Mouse (Mus musculus) layer of hippocampus, postnatal 10 days (tissue): ENCODE measurements at regions not wholly inside any gene's neighbourhood (a gene's known extent, or its start where the extent isn't known, plus 50 kb on each side); places are given as distances from the start of the nearest gene placed in this dataset.

Experiments
- DNase-seq, 2 experiments: peaks; one replicate each; pipeline ENCODE4 v3.0.0; 2021; ENCODE audit warnings: low spot score in 2 of 2

DNA sequence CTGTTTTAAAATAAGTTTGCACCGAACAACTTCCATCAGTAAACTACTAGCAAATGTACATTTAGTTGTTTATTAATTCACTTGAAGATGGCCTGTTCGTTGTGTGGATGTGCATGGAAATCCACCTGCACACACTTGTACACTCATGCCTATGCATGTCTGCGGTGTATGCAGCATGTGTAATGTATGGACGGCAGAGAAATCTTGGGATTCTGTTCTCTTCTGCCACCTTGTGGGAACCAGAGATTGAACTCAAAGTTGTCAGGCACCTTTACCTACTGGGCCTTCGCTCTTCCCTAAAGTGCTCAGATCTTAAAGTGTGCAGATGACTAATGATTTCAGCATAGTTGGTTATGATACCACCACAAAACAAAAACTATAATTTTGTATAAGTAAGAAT, 137.4 kb downstream of the Kitl start:
- DNase-seq = peak in 1 of 2 experiments; percentile 13

DNA sequence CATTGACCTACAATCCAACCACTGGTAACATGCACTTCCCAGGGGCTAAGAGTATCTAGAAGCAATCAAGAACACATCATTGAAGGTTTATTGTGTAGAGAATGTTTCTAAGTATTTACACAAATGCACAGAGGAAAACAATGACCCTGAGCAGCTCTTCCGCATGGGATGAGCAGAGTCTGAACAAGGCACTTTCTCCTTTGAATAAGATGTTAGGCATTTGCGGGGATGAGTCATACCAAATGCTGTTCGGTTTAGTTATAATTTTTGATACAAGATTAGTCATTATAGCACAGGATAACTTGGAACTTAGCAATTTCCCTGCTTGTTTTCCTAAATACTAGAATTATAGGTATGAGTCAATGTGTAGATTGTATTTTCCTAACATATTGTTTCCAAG, 137.9 kb downstream of the Kitl start:
- DNase-seq = no peak

DNA sequence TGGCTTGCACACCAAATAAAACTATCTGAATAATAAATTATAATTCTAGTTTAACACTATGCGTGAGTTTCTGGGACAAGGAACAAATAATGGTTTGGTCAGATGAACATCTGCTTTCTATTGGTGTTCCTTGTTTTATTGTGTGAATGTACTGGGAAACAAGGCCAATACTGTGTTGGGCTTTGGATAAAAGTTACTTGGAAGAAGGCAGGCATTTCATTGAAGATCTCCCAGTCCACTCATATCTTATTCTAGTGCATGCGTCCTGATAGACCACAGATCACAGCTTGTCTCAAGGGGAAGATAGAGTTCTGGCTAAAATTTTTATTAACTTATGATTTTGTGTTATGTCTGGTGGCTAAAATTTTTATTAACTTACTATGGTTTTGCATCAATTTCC, 140.1 kb downstream of the Kitl start:
- DNase-seq = no peak

DNA sequence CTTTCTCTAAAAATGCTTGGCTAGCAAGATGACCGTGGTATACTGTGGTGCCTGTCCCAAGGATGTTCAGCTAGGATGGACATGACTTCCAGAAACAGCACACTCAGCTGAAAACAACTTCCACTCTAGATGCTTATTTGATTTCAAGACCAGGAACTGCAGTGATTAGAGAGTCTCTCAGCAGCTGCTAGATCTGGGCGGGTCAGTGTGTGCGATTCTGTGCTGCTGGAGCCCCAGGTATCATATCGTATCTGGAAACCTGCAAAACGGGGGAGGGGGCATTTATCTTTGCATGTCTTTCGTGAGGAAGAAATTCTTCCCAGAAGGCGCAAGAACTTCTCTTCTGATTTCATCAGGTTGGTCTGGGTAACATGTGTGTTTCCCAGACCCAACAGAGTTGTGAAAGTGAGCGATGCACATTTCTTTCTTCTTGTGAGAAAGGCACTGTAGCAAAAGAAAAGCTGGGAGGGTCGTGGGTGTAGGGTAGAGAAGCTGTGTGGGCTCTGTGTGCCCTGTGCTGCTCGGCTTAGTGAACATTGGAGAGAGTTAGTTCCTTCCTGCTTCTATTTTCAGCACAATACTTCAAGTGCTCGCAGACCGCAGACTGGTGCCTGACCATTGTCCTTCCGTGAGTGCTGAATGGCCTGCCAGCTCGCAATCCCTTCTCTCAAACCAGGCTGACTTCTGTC, 144.6 kb downstream of the Kitl start:
- no peak for DNase-seq

DNA sequence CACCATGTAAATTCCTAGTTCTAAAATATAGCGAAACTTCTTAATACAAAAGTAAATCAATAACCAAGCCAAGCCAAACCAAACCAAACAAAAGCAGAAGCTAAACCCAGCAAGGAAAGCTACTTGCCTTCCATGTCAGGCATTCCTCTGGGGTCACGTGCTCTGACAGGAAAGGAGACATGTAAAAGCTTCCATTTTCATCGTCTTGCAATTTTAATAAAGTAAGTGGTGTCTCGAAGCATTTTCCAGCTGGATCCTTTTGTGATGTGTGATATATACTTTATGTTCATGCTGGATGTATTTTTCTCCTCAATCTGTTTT, 145.1 kb downstream of the Kitl start:
- no peak for DNase-seq

DNA sequence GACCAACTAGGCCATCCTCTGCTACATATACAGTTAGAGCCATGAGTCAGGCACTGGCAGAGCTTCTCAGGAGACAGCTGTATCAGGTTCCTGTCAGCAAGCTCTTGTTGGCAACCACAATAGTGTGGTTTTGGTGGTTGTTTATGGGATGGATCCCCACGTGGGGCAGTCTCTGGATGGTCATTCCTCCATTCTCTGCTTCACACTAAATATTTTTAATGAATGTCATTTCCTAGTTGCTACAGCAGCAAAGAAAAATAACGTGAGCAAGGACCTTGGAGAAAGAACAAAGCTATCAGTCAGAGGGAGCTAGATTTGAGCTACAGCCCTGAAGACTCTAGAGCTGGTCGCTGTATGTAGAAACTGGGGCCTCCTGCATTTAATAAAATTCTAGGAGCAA, 145.7 kb downstream of the Kitl start:
- DNase-seq = no peak

DNA sequence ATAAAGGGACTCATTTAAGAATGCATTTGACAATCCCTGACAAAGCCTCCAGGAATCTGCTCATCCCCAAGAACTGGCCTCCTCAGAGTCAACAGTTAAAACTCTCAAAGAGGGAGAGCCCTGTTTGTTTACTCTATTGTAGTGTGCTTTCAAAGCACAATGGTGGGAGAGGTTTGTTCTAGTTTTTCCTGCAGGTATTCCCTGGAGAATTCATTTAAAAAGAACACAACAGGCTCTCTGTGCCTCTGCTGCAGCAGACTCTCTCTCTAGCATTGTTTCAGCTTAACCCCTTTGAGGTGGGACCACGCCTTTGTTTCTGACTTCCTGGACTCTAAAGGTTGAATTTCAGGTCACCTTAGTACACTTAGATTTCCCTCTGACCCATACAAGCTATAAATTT, 149.1 kb downstream of the Kitl start:
- no peak for DNase-seq

DNA sequence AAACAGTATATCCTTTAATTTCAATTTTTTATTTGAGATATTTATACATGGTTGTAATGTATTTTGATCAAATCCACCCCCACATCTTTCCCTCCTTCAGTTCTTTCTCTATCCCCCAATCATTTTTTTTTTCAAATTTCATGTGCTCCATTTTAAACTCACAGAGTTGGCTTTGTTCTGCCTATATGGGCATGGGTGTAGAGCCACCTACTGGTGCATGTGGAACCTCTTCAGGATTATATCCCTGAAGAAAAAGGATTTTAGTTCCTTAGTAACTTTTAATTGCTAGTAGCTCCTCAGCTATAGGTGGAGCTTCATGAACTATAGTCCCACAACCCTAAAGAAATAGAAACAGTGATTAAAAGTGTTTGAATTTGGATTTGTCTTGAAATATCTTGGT, 155.4 kb downstream of the Kitl start:
- no peak for DNase-seq

DNA sequence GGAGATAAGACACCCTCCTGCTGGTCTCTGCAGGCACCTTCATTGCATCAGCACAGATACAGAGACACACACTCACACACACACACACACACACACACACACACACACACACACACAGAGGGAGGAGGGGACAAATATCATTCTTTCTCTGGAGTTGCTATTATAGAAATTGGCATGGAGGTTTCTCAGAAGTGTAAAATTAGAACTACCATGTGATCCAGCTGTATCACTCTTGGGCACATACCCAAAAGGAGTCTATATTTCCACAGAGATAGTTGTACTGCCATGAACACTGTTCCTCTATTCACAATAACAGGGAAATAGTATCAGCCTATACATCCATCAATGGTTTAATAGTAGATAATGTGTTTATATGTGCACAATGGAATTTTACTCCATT, 137.8 kb upstream of the Gm4301 start:
- no peak for DNase-seq

DNA sequence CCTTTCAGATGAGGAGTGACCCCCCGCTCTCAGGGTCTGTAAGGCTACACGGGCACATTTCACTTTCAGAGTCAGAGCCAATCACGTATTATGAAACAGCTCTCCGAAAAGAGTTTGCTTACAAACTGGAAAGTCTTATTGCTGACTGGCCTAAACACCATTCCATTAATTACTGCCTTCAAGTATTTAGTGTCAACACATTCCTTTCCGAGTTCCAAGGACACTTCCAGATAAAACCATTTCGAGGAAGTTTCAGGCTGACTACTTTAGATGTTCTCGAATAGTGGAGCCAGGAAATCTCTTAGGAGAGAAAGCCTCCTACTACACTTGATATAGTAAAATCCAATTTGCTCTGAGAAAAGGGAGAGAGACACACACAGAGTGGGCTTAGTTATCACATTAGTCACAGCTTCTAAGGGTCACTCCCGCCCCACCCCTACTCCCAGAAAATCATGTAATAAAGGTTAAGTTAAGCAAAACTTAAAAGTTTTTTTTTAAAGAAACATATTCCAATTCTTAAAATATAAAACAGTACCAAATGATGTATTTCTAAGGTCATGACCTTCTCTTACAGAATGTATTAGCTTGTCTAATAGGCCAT, 136.3 kb upstream of the Gm4301 start:
- no peak for DNase-seq

DNA sequence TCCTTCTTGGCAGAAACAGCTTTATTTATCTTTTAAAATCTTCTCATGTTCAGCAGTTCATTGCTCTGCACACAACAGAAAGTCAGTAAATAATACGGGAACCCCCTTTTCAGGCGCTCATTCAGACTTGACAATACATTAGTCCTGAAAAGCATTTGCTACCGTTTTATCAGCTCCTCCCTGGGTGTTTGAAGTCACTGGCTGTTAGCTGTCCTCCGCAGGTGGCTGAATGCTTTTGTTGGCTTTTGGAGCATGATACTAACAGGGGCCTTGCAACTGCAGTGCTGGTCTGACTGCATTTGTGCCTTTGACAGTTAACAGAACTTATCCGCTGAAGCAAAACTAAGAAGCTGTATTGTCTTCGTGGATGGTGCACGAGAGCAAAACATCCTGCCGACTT, 135.0 kb upstream of the Gm4301 start:
- DNase-seq = no peak

DNA sequence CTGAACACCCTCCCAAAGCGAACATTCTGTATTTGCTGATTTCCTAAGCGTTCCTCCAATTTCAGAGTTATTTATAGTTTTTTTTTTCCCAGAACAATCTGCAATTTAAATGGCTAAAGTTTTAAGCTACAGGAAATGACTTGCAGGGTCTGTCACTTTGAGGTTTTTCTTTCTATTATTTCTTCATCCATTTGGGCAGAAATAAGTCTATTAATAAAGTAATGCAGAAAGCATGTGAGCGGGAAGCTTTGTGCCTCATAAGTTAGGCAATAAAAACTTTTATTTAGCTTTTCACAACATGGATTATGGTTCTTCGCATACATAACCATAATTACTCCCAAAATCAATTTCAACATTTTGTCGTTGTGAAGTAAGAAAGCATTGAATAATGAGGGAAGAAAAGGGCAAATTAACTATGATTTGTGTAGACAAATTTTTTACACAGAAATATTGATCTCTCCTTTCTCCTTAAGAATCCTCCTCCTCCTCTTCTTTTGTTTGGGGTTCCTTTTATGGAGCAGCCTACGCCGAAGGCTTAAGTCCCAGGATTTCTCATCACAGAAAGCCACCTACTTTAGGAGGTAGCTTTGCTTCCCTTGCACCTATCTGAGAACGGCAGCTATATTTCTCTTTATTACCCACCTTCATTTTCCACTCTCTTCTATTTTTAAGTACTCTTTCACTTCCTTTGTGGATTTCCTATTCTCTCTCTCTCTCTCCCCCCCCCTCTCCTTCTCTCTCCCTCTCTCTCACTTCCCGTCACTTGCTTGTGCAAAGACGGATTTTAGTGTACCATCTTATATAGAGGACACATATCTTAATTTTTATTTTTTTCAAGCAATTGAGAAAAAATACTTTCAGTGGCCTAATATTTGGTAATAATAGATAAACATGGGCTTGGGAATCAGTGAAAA, 128.6 kb upstream of the Gm4301 start:
- DNase-seq = no peak

DNA sequence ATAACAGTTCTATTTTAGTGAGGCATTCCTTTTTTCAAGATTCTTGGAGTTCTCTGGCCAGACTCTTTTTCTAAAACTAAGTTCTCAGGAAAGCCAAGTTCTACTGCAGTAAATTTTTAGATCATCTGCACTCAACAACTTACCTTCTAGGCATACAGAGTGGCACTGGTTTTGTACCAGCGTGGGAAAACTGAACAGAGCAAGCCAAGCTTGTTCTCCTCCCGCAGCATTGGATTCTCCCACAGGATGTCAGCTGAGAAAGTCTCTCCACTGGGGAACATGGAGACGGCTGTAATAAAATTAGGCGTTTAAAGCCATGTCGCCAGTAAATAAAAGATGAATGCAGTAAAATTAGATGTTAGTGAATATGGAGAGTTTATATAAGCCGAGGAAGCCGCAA, 124.8 kb upstream of the Gm4301 start:
- DNase-seq = no peak

DNA sequence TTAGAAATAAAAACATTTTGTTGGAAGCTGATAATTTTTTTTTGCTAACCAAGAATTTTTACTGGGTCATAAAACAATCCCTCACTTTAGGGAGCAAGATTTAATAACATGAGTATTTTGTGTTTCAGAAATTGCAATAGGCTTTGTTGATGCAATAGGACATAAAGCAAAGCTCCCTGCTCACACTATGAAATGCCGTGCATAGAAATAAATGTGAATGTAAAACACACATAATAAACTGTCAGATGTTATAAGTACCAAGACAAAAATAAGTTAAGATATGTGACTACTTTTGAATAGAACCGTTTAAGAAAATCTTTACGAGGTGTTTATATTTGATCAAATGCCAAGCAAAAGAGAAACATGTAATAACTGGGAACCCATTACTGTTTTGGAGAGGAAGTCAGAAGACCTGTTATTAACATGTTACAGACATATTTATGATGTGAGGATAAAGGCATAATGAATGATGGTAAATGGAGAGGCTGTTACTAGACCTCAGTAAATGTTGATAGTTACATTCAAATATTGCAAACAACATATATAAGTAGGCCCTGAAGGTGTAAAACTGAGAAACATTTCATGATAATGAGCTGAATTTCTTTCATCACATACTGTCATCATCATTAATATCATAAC, 110.9 kb upstream of the Gm4301 start:
- no peak for DNase-seq

DNA sequence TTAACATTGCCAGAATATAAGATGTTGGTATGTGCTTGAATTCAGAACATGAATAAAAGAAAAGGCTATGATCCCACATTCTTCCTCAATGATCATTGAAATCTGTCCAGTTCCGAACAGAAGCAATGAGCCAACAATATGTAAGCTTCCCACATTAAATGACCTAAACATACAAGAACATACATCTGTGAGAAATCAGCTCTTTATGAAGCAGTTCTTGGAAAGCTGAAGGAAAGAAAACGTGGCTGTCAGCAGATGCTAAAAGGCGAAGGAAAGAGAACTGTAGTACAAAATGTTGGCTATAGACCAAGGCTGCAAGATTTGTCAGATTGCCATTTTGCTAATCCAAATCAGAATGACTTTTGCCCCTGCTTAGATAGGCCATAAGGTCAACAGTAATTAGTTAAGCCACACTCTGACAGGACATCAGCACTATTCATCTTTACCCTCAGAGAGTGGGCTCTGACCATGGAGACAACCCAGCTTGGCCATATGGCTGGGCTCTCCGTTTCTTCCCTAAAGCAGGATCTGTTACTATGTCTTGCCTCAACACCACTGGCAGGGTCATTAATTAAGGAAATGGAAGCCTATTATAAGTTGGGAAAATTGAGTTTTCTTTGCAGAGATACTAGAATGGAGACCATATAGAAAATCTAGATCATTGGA, 76.1 kb upstream of the Gm4301 start:
- DNase-seq = no peak

DNA sequence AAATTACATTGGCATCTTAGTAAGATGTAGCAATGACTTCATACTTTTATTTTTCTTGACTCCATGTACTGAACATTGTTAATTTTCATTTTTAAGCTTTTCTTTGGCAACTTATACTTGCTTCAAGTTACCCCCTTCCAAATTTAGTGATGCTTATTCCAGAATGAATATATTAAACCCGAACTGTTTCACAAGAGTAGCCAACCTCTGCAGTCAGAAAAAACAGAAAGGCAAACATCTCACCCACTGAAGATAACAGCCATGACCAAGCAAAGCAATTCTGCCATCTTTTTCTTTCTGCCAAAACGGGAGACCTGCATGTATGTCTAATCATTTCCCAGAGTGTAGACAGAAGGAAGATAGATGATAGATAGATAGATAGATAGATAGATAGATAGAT, 72.0 kb upstream of the Gm4301 start:
- no peak for DNase-seq

DNA sequence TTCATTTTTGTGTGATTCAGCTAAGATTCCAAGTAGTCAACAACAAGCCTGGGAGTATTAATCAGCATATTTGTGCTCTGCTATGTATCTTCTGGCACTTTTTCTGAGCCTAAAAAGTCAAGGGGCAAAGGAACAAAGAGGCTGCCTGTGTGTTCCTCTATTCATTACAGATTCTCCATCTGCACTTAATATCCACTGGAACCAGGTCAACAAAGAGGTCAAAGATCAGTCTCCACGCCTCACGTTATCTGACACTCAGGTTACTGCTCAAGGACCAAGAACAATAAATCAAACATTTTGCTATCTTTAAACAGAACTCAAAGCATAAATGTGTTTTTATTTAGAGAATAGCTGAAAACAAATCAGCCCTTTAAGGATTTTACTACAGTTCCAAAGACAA, 71.4 kb upstream of the Gm4301 start:
- DNase-seq = no peak

DNA sequence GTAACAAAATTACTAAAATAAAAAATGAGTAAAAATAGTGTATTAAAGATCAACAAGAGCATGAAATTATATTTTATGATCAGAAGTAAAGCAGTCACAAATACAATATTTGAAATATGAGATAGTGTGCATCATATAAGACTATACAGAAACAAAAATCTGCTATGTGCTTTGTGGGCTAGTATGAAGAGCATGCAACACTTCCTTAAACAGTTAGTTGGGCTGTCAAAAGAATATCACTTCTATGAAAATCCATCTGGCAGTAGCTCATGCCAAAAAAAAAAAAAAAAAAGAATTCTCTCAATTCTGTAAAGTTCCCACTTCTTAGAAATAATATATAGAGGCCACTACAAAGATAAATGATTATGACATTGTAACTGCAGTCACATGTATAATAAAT, 53.0 kb upstream of the Gm4301 start:
- no peak for DNase-seq
